Mouse (Mus musculus): ENCODE results near the gene Bid. TPM values are rescaled to one million over a fixed set of nuclear protein-coding genes. Genes with fewer than 3 reads are reported as not detected.
"Not testable (repeated sequence)": the region's sequence is repeated elsewhere in the genome, so short reads cannot be mapped to it uniquely, and the experiment has no call there.

Gene Bid
- polyA plus RNA-seq, 1 experiment from 2014 or later: 21.0 TPM

- Histone ChIP-seq H3K9ac (no peak overlapping the region), H3K4me1 (replicated peaks) (no peaks in the 10 kb centered on the region), H3K36me3 (peaks cover 19% of the 10 kb centered on the region; the same call in 1 of the 2 replicates), H3K27me3 (replicated peaks) (no peaks in the 10 kb centered on the region), H3K9me3 (no peaks in the 10 kb centered on the region), H3K4me2 (replicated peaks) (no peak overlapping the region), H3K4me3 (replicated peaks) (no peak overlapping the region), H3K27ac (no peak overlapping the region)
- 86% methylated on average over 17 of the region's 17 CpGs for WGBS
- ATAC-seq: no peak
Observed at GRCm38 (mm10) chr6:120886696-120887095, 30.0 kb downstream of the Bid start.

GRCm38 (mm10) chr6:120884436-120884835 is 32.2 kb downstream of the Bid start:
- 92% methylated on average over 6 of the region's 6 CpGs for WGBS
- Histone ChIP-seq H3K27ac (no peak overlapping the region), H3K4me3 (replicated peaks) (no peak overlapping the region), H3K9me3 (no peaks in the 10 kb centered on the region), H3K4me2 (replicated peaks) (no peak overlapping the region), H3K27me3 (replicated peaks) (no peaks in the 10 kb centered on the region), H3K9ac (no peak overlapping the region), H3K4me1 (replicated peaks) (no peaks in the 10 kb centered on the region), H3K36me3 (peaks cover 20% of the 10 kb centered on the region; the same call in 1 of the 2 replicates)
- ATAC-seq: no peak

- no peak overlapping the region for H3K4me2 ChIP-seq (replicated peaks)
- H3K4me3 ChIP-seq (replicated peaks): no peak overlapping the region
- 69% methylated on average over 5 of the region's 5 CpGs for WGBS
- no peak overlapping the region for H3K9ac ChIP-seq
- no peaks in the 10 kb centered on the region for H3K4me1 ChIP-seq (replicated peaks)
- no peaks in the 10 kb centered on the region for H3K9me3 ChIP-seq
- H3K36me3 ChIP-seq: peaks cover 9% of the 10 kb centered on the region; the same call in 1 of the 2 replicates
- no peak for ATAC-seq
- H3K27ac ChIP-seq: no peak overlapping the region
- H3K27me3 ChIP-seq (replicated peaks): no peaks in the 10 kb centered on the region
Observed at GRCm38 (mm10) chr6:120879046-120879445, 37.6 kb downstream of the Bid start.

- Histone ChIP-seq H3K27ac (no peak overlapping the region), H3K9ac (no peak overlapping the region), H3K36me3 (0 out of 2 replicates have a peak, but pooled peaks cover 7% of the 10 kb centered on the region), H3K9me3 (no peaks in the 10 kb centered on the region), H3K4me1 (replicated peaks) (no peaks in the 10 kb centered on the region), H3K4me3 (replicated peaks) (no peak overlapping the region), H3K4me2 (replicated peaks) (no peak overlapping the region), H3K27me3 (replicated peaks) (no peaks in the 10 kb centered on the region)
- ATAC-seq: no peak
- 51% methylated on average over 9 of the region's 9 CpGs for WGBS
Observed at GRCm38 (mm10) chr6:120873874-120874273, 42.8 kb downstream of the Bid start.

- H3K9ac ChIP-seq: no peak overlapping the region
- H3K4me2 ChIP-seq (replicated peaks): no peak overlapping the region
- H3K9me3 ChIP-seq: no peaks in the 10 kb centered on the region
- no peak overlapping the region for H3K27ac ChIP-seq
- H3K27me3 ChIP-seq (replicated peaks): no peaks in the 10 kb centered on the region
- 74% methylated on average over 2 of the region's 2 CpGs for WGBS
- 0 out of 2 replicates have a peak, but pooled peaks cover 4% of the 10 kb centered on the region for H3K36me3 ChIP-seq
- no peaks in the 10 kb centered on the region for H3K4me1 ChIP-seq (replicated peaks)
- no peak overlapping the region for H3K4me3 ChIP-seq (replicated peaks)
- no peak for ATAC-seq
Observed at GRCm38 (mm10) chr6:120871286-120871685, 45.4 kb downstream of the Bid start.

- H3K27me3 ChIP-seq (replicated peaks): no peaks in the 10 kb centered on the region
- no peak overlapping the region for H3K27ac ChIP-seq
- H3K9me3 ChIP-seq: no peaks in the 10 kb centered on the region
- WGBS: 48% methylated on average over 1 of the region's 1 CpGs
- no peak overlapping the region for H3K4me2 ChIP-seq (replicated peaks)
- no peaks in the 10 kb centered on the region for H3K4me1 ChIP-seq (replicated peaks)
- no peak for ATAC-seq
- H3K9ac ChIP-seq: no peak overlapping the region
- H3K4me3 ChIP-seq (replicated peaks): no peak overlapping the region
- 0 out of 2 replicates have a peak, but pooled peaks cover 4% of the 10 kb centered on the region for H3K36me3 ChIP-seq
Observed at GRCm38 (mm10) chr6:120868824-120869223, 47.8 kb downstream of the Bid start.

- Histone ChIP-seq H3K4me3 (replicated peaks) (no peak overlapping the region), H3K4me1 (replicated peaks) (no peaks in the 10 kb centered on the region), H3K9ac (no peak overlapping the region), H3K27ac (no peak overlapping the region), H3K4me2 (replicated peaks) (no peak overlapping the region), H3K27me3 (replicated peaks) (no peaks in the 10 kb centered on the region), H3K9me3 (no peaks in the 10 kb centered on the region), H3K36me3 (no peaks in the 10 kb centered on the region)
- ATAC-seq: no peak
- WGBS: 81% methylated on average over 9 of the region's 9 CpGs
Observed at GRCm38 (mm10) chr6:120866051-120866814, 50.4 kb downstream of the Bid start.

- H3K36me3 ChIP-seq: peaks cover 6% of the 10 kb centered on the region
- H3K4me1 ChIP-seq (replicated peaks): no peaks in the 10 kb centered on the region
- H3K9me3 ChIP-seq: no peaks in the 10 kb centered on the region
- no peak overlapping the region for H3K9ac ChIP-seq
- H3K27me3 ChIP-seq (replicated peaks): no peaks in the 10 kb centered on the region
- no peak overlapping the region for H3K27ac ChIP-seq
- H3K4me3 ChIP-seq (replicated peaks): no peak overlapping the region
- WGBS: 93% methylated on average over 3 of the region's 3 CpGs
- no peak overlapping the region for H3K4me2 ChIP-seq (replicated peaks)
- ATAC-seq: no peak
Observed at GRCm38 (mm10) chr6:120860079-120860478, 56.6 kb downstream of the Bid start.

- H3K4me1 ChIP-seq (replicated peaks): no peaks in the 10 kb centered on the region
- 72% methylated on average over 8 of the region's 8 CpGs for WGBS
- H3K9ac ChIP-seq: no peak overlapping the region
- peaks cover 9% of the 10 kb centered on the region for H3K36me3 ChIP-seq
- no peaks in the 10 kb centered on the region for H3K27me3 ChIP-seq (replicated peaks)
- no peak overlapping the region for H3K4me3 ChIP-seq (replicated peaks)
- no peaks in the 10 kb centered on the region for H3K9me3 ChIP-seq
- no peak overlapping the region for H3K4me2 ChIP-seq (replicated peaks)
- no peak overlapping the region for H3K27ac ChIP-seq
- no peak for ATAC-seq
Observed at GRCm38 (mm10) chr6:120858217-120858711, 58.4 kb downstream of the Bid start.

GRCm38 (mm10) chr6:120854413-120854812 is 62.2 kb downstream of the Bid start:
- Histone ChIP-seq H3K9ac (no peak overlapping the region), H3K36me3 (peaks cover 15% of the 10 kb centered on the region), H3K9me3 (no peaks in the 10 kb centered on the region), H3K4me2 (replicated peaks) (no peak overlapping the region), H3K4me1 (replicated peaks) (no peaks in the 10 kb centered on the region), H3K27me3 (replicated peaks) (no peaks in the 10 kb centered on the region), H3K4me3 (replicated peaks) (no peak overlapping the region), H3K27ac (no peak overlapping the region)
- no peak for ATAC-seq
- WGBS: 88% methylated on average over 10 of the region's 10 CpGs

- H3K36me3 ChIP-seq: peaks cover 15% of the 10 kb centered on the region
- H3K27me3 ChIP-seq (replicated peaks): not testable (repeated sequence)
Observed at GRCm38 (mm10) chr6:120850720-120851119, 65.9 kb downstream of the Bid start.

More at GRCm38 (mm10) chr6:120850720-120851119, 65.9 kb downstream of the Bid start:
- not testable (repeated sequence) for H3K9ac ChIP-seq; H3K4me2 ChIP-seq (replicated peaks); H3K4me3 ChIP-seq (replicated peaks); H3K9me3 ChIP-seq; H3K4me1 ChIP-seq (replicated peaks); H3K27ac ChIP-seq
- peak; percentile 62 for ATAC-seq
